Mouse (Mus musculus) lung, postnatal 0 days (tissue): ENCODE measurements around the gene Diablo.

Source experiments
- CTCF ChIP-seq: IDR thresholded peaks from 2 replicates; pipeline ENCODE4 v1.5.1; 2016; ENCODE audit warnings: antibody characterized with exemption, mild to moderate bottlenecking
- EP300 ChIP-seq: IDR thresholded peaks from 2 replicates; pipeline ENCODE4 v1.6.1; 2016; ENCODE audit warnings: antibody characterized with exemption, mild to moderate bottlenecking, control low read depth

- TF ChIP-seq CTCF (no peak), EP300 (no peak)
Measured at GRCm38 (mm10) chr5:123464638-123465037, 59.3 kb downstream of the Diablo start.
